Mouse (Mus musculus) liver, embryonic 15.5 days (tissue): Measurements from ENCODE around the gene Lef1. TPM values are rescaled to one million over a fixed set of nuclear protein-coding genes. Genes with fewer than 3 reads are reported as not detected.

Source experiments
- ATAC-seq: fragments of 200-750 bp; cut with Nextera tagmentation; 2 replicates; pipeline ENCODE4 v1.8.0; 2017; ENCODE audit warnings: moderate number of reproducible peaks, mild to moderate bottlenecking, moderate library complexity; ENCODE audit not compliant: insufficient read depth
- H3K27ac ChIP-seq: fragments of 300-500 bp; sonication (generic); replicated peaks from 2 replicates; pipeline ENCODE4 v1.5.1; 2015; ENCODE audit warnings: mild to moderate bottlenecking, inconsistent platforms
- H3K27me3 ChIP-seq: fragments of 300-500 bp; sonication (generic); 2 replicates; pipeline ENCODE4 v1.6.1; 2015; ENCODE audit warnings: mild to moderate bottlenecking, inconsistent platforms
- H3K36me3 ChIP-seq: fragments of 300-500 bp; sonication (generic); replicated peaks from 2 replicates; pipeline ENCODE4 v1.6.1; 2015; ENCODE audit warnings: moderate library complexity, mild to moderate bottlenecking, inconsistent platforms
- H3K4me1 ChIP-seq: fragments of 300-500 bp; sonication (generic); replicated peaks from 2 replicates; pipeline ENCODE4 v1.6.1; 2015; ENCODE audit warnings: inconsistent platforms
- H3K4me2 ChIP-seq: fragments of 300-500 bp; sonication (generic); 2 replicates; pipeline ENCODE4 v1.6.1; 2015; ENCODE audit warnings: moderate library complexity, mild to moderate bottlenecking, inconsistent platforms
- H3K4me3 ChIP-seq: fragments of 300-500 bp; sonication (generic); replicated peaks from 2 replicates; pipeline ENCODE4 v1.5.1; 2015; ENCODE audit warnings: mild to moderate bottlenecking, inconsistent platforms
- H3K9ac ChIP-seq: fragments of 300-500 bp; sonication (generic); 2 replicates; pipeline ENCODE4 v1.6.1; 2015; ENCODE audit warnings: moderate library complexity, mild to moderate bottlenecking, inconsistent platforms
- H3K9me3 ChIP-seq: fragments of 300-500 bp; sonication (generic); replicated peaks from 2 replicates; pipeline ENCODE4 v1.6.1; 2016; ENCODE audit warnings: inconsistent platforms
- WGBS: fragments of 180-500 bp; shearing (Covaris S2); methylation state at CpG from one replicate; pipeline ENCODE4 v1.1.7; 2015; ENCODE audit warnings: mixed read lengths; ENCODE audit not compliant: insufficient replicate concordance; 5-methylcytosine and 5-hydroxymethylcytosine counted together
- polyA plus RNA-seq: library from polyadenylated mRNA; unstranded; fragments of >200 nt; fragmentation: Nextera tagmentation; extraction: Ambion mirVana; gene quantifications from 2 replicates; pipeline ENCODE4 v1.2.1, GENCODE M21; 2015

Lef1 gene
- polyA plus RNA-seq, 1 experiment from 2014 or later = 0.86 TPM

- Histone ChIP-seq H3K36me3 (peaks cover 16% of the 10 kb centered on the region; the same call in 1 of the 2 replicates), H3K27ac (no peak overlapping the region)
- WGBS = 77% methylated on average over 10 of the region's 10 CpGs
Measured at GRCm38 (mm10) chr3:131248444-131248843, 138.2 kb downstream of the Lef1 start.

GRCm38 (mm10) chr3:131250283-131250682 is 140.0 kb downstream of the Lef1 start:
- Histone ChIP-seq H3K27me3 (no peaks in the 10 kb centered on the region), H3K4me3 (no peak overlapping the region), H3K4me1 (0 out of 2 replicates have a peak, but pooled peaks cover 4% of the 10 kb centered on the region), H3K27ac (no peak overlapping the region), H3K9me3 (no peaks in the 10 kb centered on the region), H3K4me2 (no peak overlapping the region), H3K9ac (no peak overlapping the region), H3K36me3 (peaks cover 10% of the 10 kb centered on the region)
- no peak for ATAC-seq
- WGBS = 26% methylated on average over 2 of the region's 2 CpGs

More at GRCm38 (mm10) chr3:131248444-131248843, 138.2 kb downstream of the Lef1 start:
- Histone ChIP-seq H3K4me3 (no peak overlapping the region), H3K9ac (no peak overlapping the region), H3K9me3 (no peaks in the 10 kb centered on the region), H3K4me1 (0 out of 2 replicates have a peak, but pooled peaks cover 4% of the 10 kb centered on the region), H3K4me2 (no peak overlapping the region), H3K27me3 (no peaks in the 10 kb centered on the region)
- no peak for ATAC-seq

- no peak for ATAC-seq
- H3K36me3 ChIP-seq = peaks cover 10% of the 10 kb centered on the region
Measured at GRCm38 (mm10) chr3:131250978-131251377, 140.7 kb downstream of the Lef1 start.

GRCm38 (mm10) chr3:131251601-131252000 is 141.3 kb downstream of the Lef1 start:
- 73% methylated on average over 7 of the region's 7 CpGs for WGBS
- Histone ChIP-seq H3K4me1 (no peaks in the 10 kb centered on the region), H3K9me3 (no peaks in the 10 kb centered on the region), H3K27ac (no peak overlapping the region), H3K27me3 (no peaks in the 10 kb centered on the region), H3K36me3 (peaks cover 13% of the 10 kb centered on the region), H3K4me3 (no peak overlapping the region), H3K4me2 (no peak overlapping the region), H3K9ac (no peak overlapping the region)
- no peak for ATAC-seq

More at GRCm38 (mm10) chr3:131250978-131251377, 140.7 kb downstream of the Lef1 start:
- Histone ChIP-seq H3K9me3 (no peaks in the 10 kb centered on the region), H3K9ac (no peak overlapping the region), H3K27me3 (no peaks in the 10 kb centered on the region), H3K4me3 (no peak overlapping the region), H3K4me1 (0 out of 2 replicates have a peak, but pooled peaks cover 4% of the 10 kb centered on the region), H3K4me2 (no peak overlapping the region), H3K27ac (no peak overlapping the region)
- 76% methylated on average over 13 of the region's 13 CpGs for WGBS

GRCm38 (mm10) chr3:131254991-131255390 is 144.7 kb downstream of the Lef1 start:
- Histone ChIP-seq H3K9ac (no peak overlapping the region), H3K27me3 (no peaks in the 10 kb centered on the region), H3K9me3 (no peaks in the 10 kb centered on the region), H3K27ac (no peak overlapping the region), H3K4me2 (no peak overlapping the region), H3K4me3 (no peak overlapping the region), H3K36me3 (peaks cover 8% of the 10 kb centered on the region), H3K4me1 (no peaks in the 10 kb centered on the region)
- WGBS = 81% methylated on average over 4 of the region's 4 CpGs
- no peak for ATAC-seq

- H3K27me3 ChIP-seq = no peaks in the 10 kb centered on the region
- no peak overlapping the region for H3K4me3 ChIP-seq
- H3K9ac ChIP-seq = no peak overlapping the region
- H3K36me3 ChIP-seq = peaks cover 8% of the 10 kb centered on the region
- H3K27ac ChIP-seq = no peak overlapping the region
- no peaks in the 10 kb centered on the region for H3K4me1 ChIP-seq
- no peaks in the 10 kb centered on the region for H3K9me3 ChIP-seq
- H3K4me2 ChIP-seq = no peak overlapping the region
- 55% methylated on average over 3 of the region's 3 CpGs for WGBS
- no peak for ATAC-seq
Measured at GRCm38 (mm10) chr3:131255399-131255981, 145.2 kb downstream of the Lef1 start.

GRCm38 (mm10) chr3:131258921-131259320 is 148.7 kb downstream of the Lef1 start:
- 60% methylated on average over 3 of the region's 3 CpGs for WGBS
- no peak overlapping the region for H3K4me2 ChIP-seq
- no peak for ATAC-seq
- no peak overlapping the region for H3K27ac ChIP-seq
- no peaks in the 10 kb centered on the region for H3K27me3 ChIP-seq
- peaks cover 10% of the 10 kb centered on the region for H3K36me3 ChIP-seq
- H3K4me1 ChIP-seq = no peaks in the 10 kb centered on the region
- H3K9me3 ChIP-seq = no peaks in the 10 kb centered on the region
- H3K4me3 ChIP-seq = no peak overlapping the region
- no peak overlapping the region for H3K9ac ChIP-seq

- H3K27ac ChIP-seq = no peak overlapping the region
- no peaks in the 10 kb centered on the region for H3K27me3 ChIP-seq
- no peaks in the 10 kb centered on the region for H3K4me1 ChIP-seq
- peaks cover 10% of the 10 kb centered on the region for H3K36me3 ChIP-seq
- H3K4me3 ChIP-seq = no peak overlapping the region
- no peaks in the 10 kb centered on the region for H3K9me3 ChIP-seq
- no peak overlapping the region for H3K9ac ChIP-seq
- 72% methylated on average over 9 of the region's 9 CpGs for WGBS
- H3K4me2 ChIP-seq = no peak overlapping the region
- ATAC-seq = no peak
Measured at GRCm38 (mm10) chr3:131259392-131259965, 149.2 kb downstream of the Lef1 start.

GRCm38 (mm10) chr3:131260418-131260817 is 150.1 kb downstream of the Lef1 start:
- no peak overlapping the region for H3K9ac ChIP-seq
- H3K36me3 ChIP-seq = peaks cover 10% of the 10 kb centered on the region
- no peak for ATAC-seq
- no peak overlapping the region for H3K4me3 ChIP-seq
- H3K4me1 ChIP-seq = peaks cover 7% of the 10 kb centered on the region; the same call in 1 of the 2 replicates
- H3K4me2 ChIP-seq = no peak overlapping the region
- H3K9me3 ChIP-seq = no peaks in the 10 kb centered on the region
- 80% methylated on average over 6 of the region's 6 CpGs for WGBS
- H3K27me3 ChIP-seq = no peaks in the 10 kb centered on the region
- H3K27ac ChIP-seq = no peak overlapping the region

- Histone ChIP-seq H3K9me3 (no peaks in the 10 kb centered on the region), H3K9ac (no peak overlapping the region), H3K4me2 (peak overlapping the region; percentile 11), H3K4me3 (no peak overlapping the region), H3K27ac (0 out of 2 replicates have a peak overlapping the region, but pooled peaks have one; percentile 1), H3K4me1 (peaks cover 17% of the 10 kb centered on the region), H3K36me3 (peaks cover 4% of the 10 kb centered on the region; the same call in 1 of the 2 replicates), H3K27me3 (no peaks in the 10 kb centered on the region)
- WGBS = 63% methylated on average over 15 of the region's 15 CpGs
- ATAC-seq = peak; percentile 67; the same call in 1 of the 2 replicates
Measured at GRCm38 (mm10) chr3:131263766-131264486, 153.7 kb downstream of the Lef1 start.

- Histone ChIP-seq H3K9ac (no peak overlapping the region), H3K4me3 (no peak overlapping the region), H3K4me1 (peaks cover 19% of the 10 kb centered on the region), H3K27me3 (no peaks in the 10 kb centered on the region), H3K9me3 (no peaks in the 10 kb centered on the region), H3K27ac (no peak overlapping the region), H3K4me2 (no peak overlapping the region), H3K36me3 (peaks cover 4% of the 10 kb centered on the region; the same call in 1 of the 2 replicates)
- no peak for ATAC-seq
- WGBS = 57% methylated on average over 8 of the region's 8 CpGs
Measured at GRCm38 (mm10) chr3:131265516-131265915, 155.2 kb downstream of the Lef1 start.
